Mouse (Mus musculus) ES-Bruce4 (cell line): ENCODE results near the gene Patj.

ENCODE experiments used
- CTCF ChIP-seq: IDR thresholded peaks from one replicate; pipeline ENCODE4 v1.8.1; 2011; ENCODE audit warnings: low read depth, low read length
- EP300 ChIP-seq: IDR thresholded peaks from 2 replicates; pipeline ENCODE4 v1.6.1; 2011; ENCODE audit warnings: low read depth, low read length; ENCODE audit not compliant: insufficient read depth
- POLR2A ChIP-seq: IDR thresholded peaks from one replicate; pipeline ENCODE4 v1.8.1; 2011; ENCODE audit warnings: low read length; ENCODE audit not compliant: insufficient read depth

DNA sequence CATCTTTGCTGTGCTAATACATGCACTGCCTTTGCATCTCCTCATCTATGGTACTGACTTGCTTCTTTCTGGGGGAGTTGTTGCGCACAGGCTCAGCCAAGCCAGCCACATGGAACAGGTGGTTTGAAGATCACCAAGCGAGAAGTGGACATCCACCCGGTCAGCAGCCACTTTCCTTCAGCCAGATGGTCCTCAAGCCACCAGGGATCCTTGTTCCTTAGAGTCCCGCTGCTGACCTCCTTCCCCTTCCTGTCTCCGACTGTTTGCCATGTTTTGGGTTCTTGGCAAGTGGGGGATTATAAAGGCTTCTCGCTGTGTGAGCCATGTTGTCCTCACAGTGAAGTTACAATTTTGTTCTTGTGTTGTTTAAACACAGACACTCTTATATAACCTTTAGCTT, 223.6 kb downstream of the Patj start:
- TF ChIP-seq CTCF (no peak), POLR2A (no peak), EP300 (no peak)
